Mouse (Mus musculus) thymus, adult 2 months (tissue): ENCODE measurements around the gene Zkscan1.

Experiments
- CTCF ChIP-seq: fragments of 200-500 bp; IDR thresholded peaks from 2 replicates; pipeline ENCODE4 v1.5.1; 2012; ENCODE audit warnings: mild to moderate bottlenecking, control low read depth, low read length, moderate library complexity, borderline replicate concordance; ENCODE audit not compliant: control insufficient read depth, poor library complexity, insufficient read depth; ENCODE audit errors: extremely low read depth
- POLR2A ChIP-seq: fragments of 200-500 bp; IDR thresholded peaks from 2 replicates; pipeline ENCODE4 v1.6.1; 2012; ENCODE audit warnings: mild to moderate bottlenecking, low read length, control low read depth, moderate library complexity; ENCODE audit not compliant: control insufficient read depth, poor library complexity, insufficient read depth; ENCODE audit errors: extremely low read depth

GRCm38 (mm10) chr5:138154390-138154789 lies 69.5 kb downstream of the Zkscan1 start:
- TF ChIP-seq CTCF, result no peak
- TF ChIP-seq POLR2A, result no peak
